Mouse (Mus musculus): ENCODE data around the gene Fam129a. TPM values are rescaled to one million over a fixed set of nuclear protein-coding genes. Genes with fewer than 3 reads are reported as not detected.

Gene Fam129a
- polyA plus RNA-seq, 1 experiment from 2014 or later: 1.7 TPM

GRCm38 (mm10) chr1:151661684-151662439 lies 90.9 kb downstream of the Fam129a start:
- no peak overlapping the region for H3K4me3 ChIP-seq (replicated peaks)
- no peaks in the 10 kb centered on the region for H3K27me3 ChIP-seq
- no peak overlapping the region for H3K27ac ChIP-seq
- 90% methylated on average over 7 of the region's 7 CpGs for WGBS
- no peak overlapping the region for H3K4me2 ChIP-seq
- ATAC-seq (ENCODE audit: low FRiP score): no peak
- no peak overlapping the region for H3K9ac ChIP-seq
- H3K36me3 ChIP-seq (replicated peaks): no peaks in the 10 kb centered on the region
- no peaks in the 10 kb centered on the region for H3K9me3 ChIP-seq
- no peaks in the 10 kb centered on the region for H3K4me1 ChIP-seq

- Histone ChIP-seq H3K9ac (no peak overlapping the region), H3K9me3 (no peaks in the 10 kb centered on the region), H3K4me2 (no peak overlapping the region), H3K27me3 (no peaks in the 10 kb centered on the region), H3K4me1 (no peaks in the 10 kb centered on the region), H3K36me3 (replicated peaks) (no peaks in the 10 kb centered on the region), H3K27ac (no peak overlapping the region), H3K4me3 (replicated peaks) (no peak overlapping the region)
- ATAC-seq (ENCODE audit: low FRiP score): no peak
- WGBS: 84% methylated on average over 6 of the region's 6 CpGs
Measured at GRCm38 (mm10) chr1:151662958-151663357, 92.0 kb downstream of the Fam129a start.

- Histone ChIP-seq H3K9ac (no peak overlapping the region), H3K36me3 (replicated peaks) (no peaks in the 10 kb centered on the region), H3K27ac (no peak overlapping the region), H3K4me3 (replicated peaks) (no peak overlapping the region), H3K27me3 (no peaks in the 10 kb centered on the region), H3K4me2 (no peak overlapping the region), H3K4me1 (no peaks in the 10 kb centered on the region), H3K9me3 (no peaks in the 10 kb centered on the region)
- ATAC-seq (ENCODE audit: low FRiP score): no peak
- WGBS: 90% methylated on average over 10 of the region's 10 CpGs
Measured at GRCm38 (mm10) chr1:151664384-151664783, 93.4 kb downstream of the Fam129a start.

- no peaks in the 10 kb centered on the region for H3K36me3 ChIP-seq (replicated peaks)
- H3K4me2 ChIP-seq: no peak overlapping the region
- no peak overlapping the region for H3K9ac ChIP-seq
- no peak for ATAC-seq (ENCODE audit: low FRiP score)
- WGBS: 80% methylated on average over 7 of the region's 7 CpGs
- no peaks in the 10 kb centered on the region for H3K4me1 ChIP-seq
- no peak overlapping the region for H3K27ac ChIP-seq
- H3K4me3 ChIP-seq (replicated peaks): no peak overlapping the region
- H3K27me3 ChIP-seq: no peaks in the 10 kb centered on the region
- H3K9me3 ChIP-seq: no peaks in the 10 kb centered on the region
Measured at GRCm38 (mm10) chr1:151664837-151665431, 93.9 kb downstream of the Fam129a start.

GRCm38 (mm10) chr1:151667351-151668074 lies 96.5 kb downstream of the Fam129a start:
- H3K27me3 ChIP-seq: no peaks in the 10 kb centered on the region
- no peak overlapping the region for H3K4me2 ChIP-seq
- H3K9me3 ChIP-seq: no peaks in the 10 kb centered on the region
- H3K4me1 ChIP-seq: no peaks in the 10 kb centered on the region
- WGBS: 93% methylated on average over 10 of the region's 10 CpGs
- H3K4me3 ChIP-seq (replicated peaks): no peak overlapping the region
- H3K36me3 ChIP-seq (replicated peaks): no peaks in the 10 kb centered on the region
- H3K27ac ChIP-seq: no peak overlapping the region
- ATAC-seq (ENCODE audit: low FRiP score): no peak
- H3K9ac ChIP-seq: no peak overlapping the region

- H3K4me2 ChIP-seq: no peak overlapping the region
- H3K9ac ChIP-seq: no peak overlapping the region
- 86% methylated on average over 9 of the region's 9 CpGs for WGBS
- H3K27ac ChIP-seq: no peak overlapping the region
- no peaks in the 10 kb centered on the region for H3K27me3 ChIP-seq
- H3K9me3 ChIP-seq: no peaks in the 10 kb centered on the region
- no peaks in the 10 kb centered on the region for H3K4me1 ChIP-seq
- ATAC-seq (ENCODE audit: low FRiP score): no peak
- H3K36me3 ChIP-seq (replicated peaks): no peaks in the 10 kb centered on the region
- H3K4me3 ChIP-seq (replicated peaks): no peak overlapping the region
Measured at GRCm38 (mm10) chr1:151670006-151670591, 99.1 kb downstream of the Fam129a start.

- no peak overlapping the region for H3K4me2 ChIP-seq
- no peak overlapping the region for H3K9ac ChIP-seq
- H3K4me1 ChIP-seq: peaks cover 5% of the 10 kb centered on the region; the same call in 1 of the 2 replicates
- H3K27me3 ChIP-seq: no peaks in the 10 kb centered on the region
- H3K36me3 ChIP-seq (replicated peaks): no peaks in the 10 kb centered on the region
- no peaks in the 10 kb centered on the region for H3K9me3 ChIP-seq
- WGBS: 76% methylated on average over 5 of the region's 5 CpGs
- H3K27ac ChIP-seq: no peak overlapping the region
- no peak for ATAC-seq (ENCODE audit: low FRiP score)
- H3K4me3 ChIP-seq (replicated peaks): no peak overlapping the region
Measured at GRCm38 (mm10) chr1:151675684-151676083, 104.7 kb downstream of the Fam129a start.

GRCm38 (mm10) chr1:151677185-151677809 lies 106.3 kb downstream of the Fam129a start:
- no peak overlapping the region for H3K9ac ChIP-seq
- WGBS: 40% methylated on average over 3 of the region's 4 CpGs
- ATAC-seq (ENCODE audit: low FRiP score): no peak
- no peak overlapping the region for H3K27ac ChIP-seq
- no peaks in the 10 kb centered on the region for H3K27me3 ChIP-seq
- H3K4me1 ChIP-seq: peaks cover 5% of the 10 kb centered on the region; the same call in 1 of the 2 replicates
- H3K4me3 ChIP-seq (replicated peaks): no peak overlapping the region
- no peak overlapping the region for H3K4me2 ChIP-seq
- no peaks in the 10 kb centered on the region for H3K9me3 ChIP-seq
- no peaks in the 10 kb centered on the region for H3K36me3 ChIP-seq (replicated peaks)

GRCm38 (mm10) chr1:151677975-151678374 lies 107.0 kb downstream of the Fam129a start:
- H3K4me2 ChIP-seq: no peak overlapping the region
- H3K9ac ChIP-seq: no peak overlapping the region
- peaks cover 5% of the 10 kb centered on the region; the same call in 1 of the 2 replicates for H3K4me1 ChIP-seq
- H3K9me3 ChIP-seq: no peaks in the 10 kb centered on the region
- no peak overlapping the region for H3K27ac ChIP-seq
- no peak for ATAC-seq (ENCODE audit: low FRiP score)
- no peaks in the 10 kb centered on the region for H3K27me3 ChIP-seq
- H3K4me3 ChIP-seq (replicated peaks): no peak overlapping the region
- no peaks in the 10 kb centered on the region for H3K36me3 ChIP-seq (replicated peaks)
- WGBS: 64% methylated on average over 4 of the region's 4 CpGs

- Histone ChIP-seq H3K36me3 (replicated peaks) (no peaks in the 10 kb centered on the region), H3K4me3 (replicated peaks) (no peak overlapping the region), H3K4me1 (peaks cover 5% of the 10 kb centered on the region; the same call in 1 of the 2 replicates), H3K27ac (no peak overlapping the region), H3K27me3 (no peaks in the 10 kb centered on the region), H3K9me3 (no peaks in the 10 kb centered on the region), H3K4me2 (no peak overlapping the region), H3K9ac (no peak overlapping the region)
- 92% methylated on average over 7 of the region's 7 CpGs for WGBS
- ATAC-seq (ENCODE audit: low FRiP score): no peak
Measured at GRCm38 (mm10) chr1:151679153-151679552, 108.2 kb downstream of the Fam129a start.

GRCm38 (mm10) chr1:151679883-151680613 lies 109.1 kb downstream of the Fam129a start:
- WGBS: 86% methylated on average over 4 of the region's 4 CpGs
- Histone ChIP-seq H3K9ac (no peak overlapping the region), H3K4me3 (replicated peaks) (no peak overlapping the region), H3K27me3 (no peaks in the 10 kb centered on the region), H3K4me1 (peaks cover 5% of the 10 kb centered on the region; the same call in 1 of the 2 replicates), H3K9me3 (no peaks in the 10 kb centered on the region), H3K4me2 (no peak overlapping the region), H3K27ac (no peak overlapping the region), H3K36me3 (replicated peaks) (no peaks in the 10 kb centered on the region)
- ATAC-seq (ENCODE audit: low FRiP score): no peak
